Mouse (Mus musculus) myocyte (in vitro differentiated cells): Measurements from ENCODE around the gene Igf2r. TPM values are rescaled to one million over a fixed set of nuclear protein-coding genes. Genes with fewer than 3 reads are reported as not detected.

ENCODE experiments used
- H3K27me3 ChIP-seq: one replicate; pipeline ENCODE4 v1.6.1; 2011; ENCODE audit not compliant: control insufficient read depth, insufficient read depth, insufficient read length
- H3K36me3 ChIP-seq: one replicate; pipeline ENCODE4 v1.6.1; 2011; ENCODE audit not compliant: control insufficient read depth, insufficient read depth
- H3K4me2 ChIP-seq: one replicate; pipeline ENCODE4 v1.6.1; 2011; ENCODE audit warnings: low read depth, control low read depth
- H3K4me3 ChIP-seq: one replicate; pipeline ENCODE4 v1.5.1; 2011; ENCODE audit warnings: mild to moderate bottlenecking, control low read depth, moderate library complexity
- H3K79me2 ChIP-seq: one replicate; pipeline ENCODE4 v1.6.1; 2011; ENCODE audit not compliant: control insufficient read depth, insufficient read depth
- H3ac ChIP-seq: one replicate; pipeline ENCODE4 v1.6.1; 2011; ENCODE audit not compliant: control insufficient read depth, insufficient read length
- CEBPB ChIP-seq: IDR thresholded peaks from 2 replicates; pipeline ENCODE4 v1.6.1; 2011; ENCODE audit warnings: mild to moderate bottlenecking, moderate library complexity; ENCODE audit not compliant: poor library complexity, insufficient read depth, severe bottlenecking
- E2F4 ChIP-seq: IDR thresholded peaks from one replicate; pipeline ENCODE4 v1.6.1; 2011; ENCODE audit warnings: mild to moderate bottlenecking, control low read depth, moderate library complexity; ENCODE audit not compliant: insufficient read depth
- MAX ChIP-seq: IDR thresholded peaks from one replicate; pipeline ENCODE4 v1.6.1; 2011; ENCODE audit warnings: low read depth, mild to moderate bottlenecking, control low read depth
- MYOD1 ChIP-seq, 3 experiments: IDR thresholded peaks; one replicate each; pipeline ENCODE4 v1.6.1; 2011; ENCODE audit warnings: control low read depth in 2 of 3, low read depth in 2 of 3, mild to moderate bottlenecking in 2 of 3, moderate library complexity in 1 of 3; ENCODE audit not compliant: insufficient read length in 2 of 3, control insufficient read depth in 1 of 3
- MYOG ChIP-seq, 3 experiments: IDR thresholded peaks; one replicate each; pipeline ENCODE4 v1.6.1; 2011; ENCODE audit warnings: control low read depth in 2 of 3, low read depth in 2 of 3, mild to moderate bottlenecking in 2 of 3; ENCODE audit not compliant: insufficient read length in 2 of 3, control insufficient read depth in 1 of 3, insufficient read depth in 1 of 3
- POLR2A ChIP-seq: IDR thresholded peaks from one replicate; pipeline ENCODE4 v1.6.1; 2011; ENCODE audit warnings: low read depth, mild to moderate bottlenecking, control low read depth, moderate library complexity; ENCODE audit not compliant: insufficient read length
- POLR2AphosphoS2 ChIP-seq: IDR thresholded peaks from one replicate; pipeline ENCODE4 v1.6.1; 2011; ENCODE audit warnings: low read depth, control low read depth; ENCODE audit not compliant: insufficient read length
- REST ChIP-seq: IDR thresholded peaks from one replicate; pipeline ENCODE4 v1.6.1; 2011; ENCODE audit warnings: mild to moderate bottlenecking, control low read depth, moderate library complexity; ENCODE audit not compliant: insufficient read depth, insufficient read length
- SRF ChIP-seq: IDR thresholded peaks from one replicate; pipeline ENCODE4 v1.6.1; 2011; ENCODE audit warnings: low read depth; ENCODE audit not compliant: control insufficient read depth, insufficient read length
- TCF12 ChIP-seq: IDR thresholded peaks from one replicate; pipeline ENCODE4 v1.6.1; 2011; ENCODE audit warnings: mild to moderate bottlenecking, control low read depth; ENCODE audit not compliant: poor library complexity, insufficient read depth, severe bottlenecking
- TCF3 ChIP-seq: IDR thresholded peaks from one replicate; pipeline ENCODE4 v1.6.1; 2011; ENCODE audit warnings: low read depth, control low read depth; ENCODE audit not compliant: insufficient read length
- USF1 ChIP-seq: IDR thresholded peaks from one replicate; pipeline ENCODE4 v1.6.1; 2011; ENCODE audit warnings: low read depth, mild to moderate bottlenecking, control low read depth, moderate library complexity
- polyA plus RNA-seq: library from polyadenylated mRNA; unstranded; fragments of >200 nt; fragmentation: generic; extraction: Trizol; gene quantifications from one replicate; pipeline ENCODE4 v1.2.1, GENCODE M21; 2012; ENCODE audit warnings: missing spikeins

Gene Igf2r
- polyA plus RNA-seq, 1 experiment = 21.6 TPM

- Histone ChIP-seq H3K27me3 (peaks cover 7% of the 10 kb centered on the region), H3K79me2 (no peaks in the 10 kb centered on the region), H3K4me2 (no peak overlapping the region), H3K4me3 (no peak overlapping the region), H3ac (no peak overlapping the region), H3K36me3 (no peaks in the 10 kb centered on the region)
- TF ChIP-seq TCF12 (no peak), MYOD1 (IDR thresholded peaks at IDR 0.05; ENCODE audit: control insufficient read depth in 1 of 3, insufficient read length in 2 of 3, low read depth in 2 of 3) (no peak), POLR2A (no peak), TCF3 (no peak), POLR2AphosphoS2 (no peak), USF1 (no peak), REST (no peak), MAX (no peak), CEBPB (no peak), SRF (no peak)
Measured at GRCm38 (mm10) chr17:12668478-12669362, 100.7 kb downstream of the Igf2r start.

- no peak overlapping the region for H3K4me3 ChIP-seq
- H3K79me2 ChIP-seq = no peaks in the 10 kb centered on the region
- H3K27me3 ChIP-seq = peaks cover 37% of the 10 kb centered on the region
- H3ac ChIP-seq = no peak overlapping the region
- TF ChIP-seq USF1 (no peak), POLR2AphosphoS2 (no peak), MAX (no peak), POLR2A (no peak), TCF12 (no peak), E2F4 (no peak), CEBPB (no peak), REST (no peak), SRF (no peak)
- no peak overlapping the region for H3K4me2 ChIP-seq
- no peaks in the 10 kb centered on the region for H3K36me3 ChIP-seq
Measured at GRCm38 (mm10) chr17:12664156-12664555, 105.3 kb downstream of the Igf2r start.

GRCm38 (mm10) chr17:12660572-12661260 is 108.7 kb downstream of the Igf2r start:
- peaks cover 53% of the 10 kb centered on the region for H3K27me3 ChIP-seq

GRCm38 (mm10) chr17:12659233-12659632 is 110.2 kb downstream of the Igf2r start:
- Histone ChIP-seq H3K27me3 (peaks cover 61% of the 10 kb centered on the region), H3ac (no peak overlapping the region), H3K4me3 (no peak overlapping the region), H3K4me2 (no peak overlapping the region), H3K36me3 (no peaks in the 10 kb centered on the region), H3K79me2 (no peaks in the 10 kb centered on the region)
- no peak for TF ChIP-seq MYOG (IDR thresholded peaks at IDR 0.05; ENCODE audit: control insufficient read depth in 1 of 3, insufficient read depth in 1 of 3, insufficient read length in 2 of 3, low read depth in 2 of 3)
- TF ChIP-seq MYOD1 (IDR thresholded peaks at IDR 0.05; ENCODE audit: control insufficient read depth in 1 of 3, insufficient read length in 2 of 3, low read depth in 2 of 3) = no peak
- TF ChIP-seq USF1 = no peak
- no peak for TF ChIP-seq POLR2A
- no peak for TF ChIP-seq TCF3
- TF ChIP-seq MAX = no peak

More at GRCm38 (mm10) chr17:12660572-12661260, 108.7 kb downstream of the Igf2r start:
- Histone ChIP-seq H3ac (no peak overlapping the region), H3K36me3 (no peaks in the 10 kb centered on the region), H3K4me2 (no peak overlapping the region), H3K4me3 (no peak overlapping the region), H3K79me2 (no peaks in the 10 kb centered on the region)
- TF ChIP-seq MAX (no peak), POLR2AphosphoS2 (no peak), TCF12 (no peak), TCF3 (no peak), E2F4 (no peak), MYOG (IDR thresholded peaks at IDR 0.05; ENCODE audit: control insufficient read depth in 1 of 3, insufficient read depth in 1 of 3, insufficient read length in 2 of 3, low read depth in 2 of 3) (no peak), SRF (no peak), USF1 (no peak), MYOD1 (IDR thresholded peaks at IDR 0.05; ENCODE audit: control insufficient read depth in 1 of 3, insufficient read length in 2 of 3, low read depth in 2 of 3) (no peak)

GRCm38 (mm10) chr17:12658784-12659183 is 110.7 kb downstream of the Igf2r start:
- no peak for TF ChIP-seq MYOG (IDR thresholded peaks at IDR 0.05; ENCODE audit: control insufficient read depth in 1 of 3, insufficient read depth in 1 of 3, insufficient read length in 2 of 3, low read depth in 2 of 3)
- no peak for TF ChIP-seq TCF3
- no peak for TF ChIP-seq REST
- no peak for TF ChIP-seq MAX
- Histone ChIP-seq H3K79me2 (no peaks in the 10 kb centered on the region), H3K36me3 (no peaks in the 10 kb centered on the region), H3K4me2 (no peak overlapping the region), H3K4me3 (no peak overlapping the region), H3K27me3 (peaks cover 56% of the 10 kb centered on the region), H3ac (no peak overlapping the region)
